Mouse (Mus musculus): ENCODE measurements around the gene Procr. TPM values are rescaled to one million over a fixed set of nuclear protein-coding genes. Genes with fewer than 3 reads are reported as not detected.

Gene Procr
- polyA plus RNA-seq, 2 experiments from 2014 or later, result not detected

Other genes starting within 250 kb of the Procr start
- 10 to 100 TPM; 16.1 to 17.6 TPM for gene Acss2, start 233.2 kb upstream of the Procr start, polyA plus RNA-seq (2017; shearing (Covaris generic))
- 10 to 100 TPM; 15.7 to 28.5 TPM for gene Ggt7, start 232.9 kb upstream of the Procr start, polyA plus RNA-seq (2017; shearing (Covaris generic))
- 10 to 100 TPM; 10.7 to 16.9 TPM for gene Gss, start 158.3 kb upstream of the Procr start, polyA plus RNA-seq (2017; shearing (Covaris generic))
- not detected for gene Myh7b, start 139.9 kb upstream of the Procr start, polyA plus RNA-seq (2017; shearing (Covaris generic))
- gene Trpc4ap, start 58.7 kb upstream of the Procr start, polyA plus RNA-seq (2017; shearing (Covaris generic)), result 10 to 100 TPM; 35.3 to 44.4 TPM
- 10 to 100 TPM; 44.7 to 59.3 TPM for gene Edem2, start 21.6 kb upstream of the Procr start, polyA plus RNA-seq (2017; shearing (Covaris generic))
- not detected for gene Gm17581, start 15.3 kb upstream of the Procr start, polyA plus RNA-seq (2017; shearing (Covaris generic))
- not detected for gene Mmp24, start 24.2 kb downstream of the Procr start, polyA plus RNA-seq (2017; shearing (Covaris generic))
- gene BC029722, start 68.3 kb downstream of the Procr start, polyA plus RNA-seq (2017; shearing (Covaris generic)), result 10 to 100 TPM; 12.8 to 16.5 TPM
- gene Eif6, start 75.8 kb downstream of the Procr start, polyA plus RNA-seq (2017; shearing (Covaris generic)), result 10 to 100 TPM; 63.3 to 77.1 TPM
- not detected for gene Fam83c, start 83.7 kb downstream of the Procr start, polyA plus RNA-seq (2017; shearing (Covaris generic))
- gene Uqcc1, start 179.2 kb downstream of the Procr start, polyA plus RNA-seq (2017; shearing (Covaris generic)), result 10 to 100 TPM; 43.5 to 57.6 TPM
- gene Gm15557, start 189.6 kb downstream of the Procr start, polyA plus RNA-seq (2017; shearing (Covaris generic)), result not detected
- not detected for gene Gdf5, start 194.2 kb downstream of the Procr start, polyA plus RNA-seq (2017; shearing (Covaris generic))
- 10 to 100 TPM; 34.0 to 50.2 TPM for gene Cep250, start 205.3 kb downstream of the Procr start, polyA plus RNA-seq (2017; shearing (Covaris generic))